Mouse (Mus musculus): ENCODE results near the gene Olfr1326-ps1. TPM values are rescaled to one million over a fixed set of nuclear protein-coding genes. Genes with fewer than 3 reads are reported as not detected.

Gene Olfr1326-ps1
- polyA plus RNA-seq (2012; rRNA removed) = not detected in 2 replicates

GRCm38 (mm10) chrX:74574788-74575187, at the start of gene Olfr1326-ps1:
TSS of gene Olfr1326-ps1 (minus strand) at chrX:74574888.

GRCm38 (mm10) chrX:74592379-74592778, 17.7 kb upstream of the Olfr1326-ps1 start, which contains the start of gene Olfr1325:
TSS of gene Olfr1325 (plus strand) at chrX:74592679.

Other genes starting within 250 kb of the Olfr1326-ps1 start
- 8.6 and 14.7 TPM in 2 replicates for gene Plxna3, start 245.8 kb downstream of the Olfr1326-ps1 start, polyA plus RNA-seq (2012; rRNA removed)
- 15.4 and 21.1 TPM in 2 replicates for gene Lage3, start 221.3 kb downstream of the Olfr1326-ps1 start, polyA plus RNA-seq (2012; rRNA removed)
- 19.6 and 20.0 TPM in 2 replicates for gene Ubl4a, start 201.7 kb downstream of the Olfr1326-ps1 start, polyA plus RNA-seq (2012; rRNA removed)
- 8.9 and 12.9 TPM in 2 replicates for gene Slc10a3, start 201.5 kb downstream of the Olfr1326-ps1 start, polyA plus RNA-seq (2012; rRNA removed)
- gene Fam3a, start 181.6 kb downstream of the Olfr1326-ps1 start, polyA plus RNA-seq (2012; rRNA removed) = 17.4 and 18.0 TPM in 2 replicates
- gene Ikbkg, start 181.6 kb downstream of the Olfr1326-ps1 start, polyA plus RNA-seq (2012; rRNA removed) = 3.4 and 5.9 TPM in 2 replicates
- gene G6pdx, start 145.7 kb downstream of the Olfr1326-ps1 start, polyA plus RNA-seq (2012; rRNA removed) = 20.4 and 29.5 TPM in 2 replicates
- gene Gm6880, start 93.5 kb downstream of the Olfr1326-ps1 start, polyA plus RNA-seq (2012; rRNA removed) = not detected in 2 replicates
- gene Olfr1325, start 17.8 kb upstream of the Olfr1326-ps1 start, polyA plus RNA-seq (2012; rRNA removed) = not detected in 2 replicates
- gene Gm5640, start 70.7 kb upstream of the Olfr1326-ps1 start, polyA plus RNA-seq (2012; rRNA removed) = not detected in 2 replicates
- not detected in 2 replicates for gene Gm6890, start 166.0 kb upstream of the Olfr1326-ps1 start, polyA plus RNA-seq (2012; rRNA removed)

Data from stomach, adult 2 months (tissue).